Mouse (Mus musculus) limb, embryonic 13.5 days (tissue): ENCODE results near the gene Speer2. TPM values are rescaled to one million over a fixed set of nuclear protein-coding genes. Genes with fewer than 3 reads are reported as not detected.

Experiments
- ATAC-seq: fragments of 200-750 bp; cut with Nextera tagmentation; 2 replicates; pipeline ENCODE4 v1.8.0; 2017; ENCODE audit warnings: low read depth, moderate number of reproducible peaks, moderate TSS enrichment; ENCODE audit not compliant: low FRiP score
- H3K27ac ChIP-seq: fragments of 300-500 bp; sonication (generic); 2 replicates; pipeline ENCODE4 v1.5.1; 2015; ENCODE audit warnings: inconsistent platforms, mild to moderate bottlenecking, moderate library complexity
- H3K27me3 ChIP-seq: fragments of 300-500 bp; sonication (generic); 2 replicates; pipeline ENCODE4 v1.6.1; 2015; ENCODE audit warnings: mild to moderate bottlenecking, inconsistent platforms
- H3K36me3 ChIP-seq: fragments of 300-500 bp; sonication (generic); 2 replicates; pipeline ENCODE4 v1.6.1; 2015; ENCODE audit warnings: inconsistent platforms, mild to moderate bottlenecking, moderate library complexity
- H3K4me1 ChIP-seq: fragments of 300-500 bp; sonication (generic); 2 replicates; pipeline ENCODE4 v1.6.1; 2015; ENCODE audit warnings: inconsistent platforms
- H3K4me2 ChIP-seq: fragments of 300-500 bp; sonication (generic); replicated peaks from 2 replicates; pipeline ENCODE4 v1.6.1; 2015; ENCODE audit warnings: inconsistent platforms, mild to moderate bottlenecking, moderate library complexity
- H3K4me3 ChIP-seq: fragments of 300-500 bp; sonication (generic); 2 replicates; pipeline ENCODE4 v1.5.1; 2015; ENCODE audit warnings: moderate library complexity, mild to moderate bottlenecking, inconsistent platforms
- H3K9ac ChIP-seq: fragments of 300-500 bp; sonication (generic); 2 replicates; pipeline ENCODE4 v1.6.1; 2015; ENCODE audit warnings: mild to moderate bottlenecking, inconsistent platforms
- H3K9me3 ChIP-seq: fragments of 300-500 bp; sonication (generic); 2 replicates; pipeline ENCODE4 v1.6.1; 2016; ENCODE audit warnings: inconsistent platforms
- WGBS: fragments of 180-500 bp; shearing (Covaris S2); methylation state at CpG from one replicate; pipeline ENCODE4 v1.1.7; 2015; 5-methylcytosine and 5-hydroxymethylcytosine counted together
- polyA plus RNA-seq: library from polyadenylated mRNA; unstranded; fragments of >200 nt; fragmentation: Nextera tagmentation; extraction: Ambion mirVana; gene quantifications from 2 replicates; pipeline ENCODE4 v1.2.1, GENCODE M21; 2015

Speer2 gene
- polyA plus RNA-seq, result not detected in 2 replicates

DNA sequence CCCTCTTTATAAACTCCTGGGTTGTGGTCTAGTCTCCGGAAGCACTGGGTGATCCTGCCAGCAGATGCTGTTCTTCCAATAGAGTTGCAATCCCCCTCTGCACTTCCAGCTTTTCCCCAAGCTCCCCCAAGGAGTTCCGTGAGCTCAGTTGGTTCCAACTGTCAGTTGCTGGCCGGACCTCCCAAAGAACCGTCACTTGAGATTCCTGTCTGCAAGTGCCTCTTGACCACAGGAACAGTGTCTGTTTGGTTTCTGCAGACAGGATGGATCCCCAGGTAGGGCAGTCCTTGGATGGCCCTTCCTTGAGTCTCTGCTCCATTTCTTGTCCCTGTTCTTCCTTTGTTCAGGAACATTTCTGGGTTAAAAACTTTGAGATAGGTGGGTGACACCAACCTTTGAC, at the start of gene Speer2:
Speer2 (minus strand) TSS at position 101 of the 400 bp plus-strand sequence.
- ATAC-seq, result no peak
- no peaks in the 10 kb centered on the region for H3K36me3 ChIP-seq
- no peaks in the 10 kb centered on the region for H3K4me1 ChIP-seq
- H3K9me3 ChIP-seq, result no peaks in the 10 kb centered on the region
- no peaks in the 10 kb centered on the region for H3K27me3 ChIP-seq
- no peak within 1 kb of the TSS for H3K4me2 ChIP-seq
- 91% methylated on average over 4 of the region's 4 CpGs for WGBS
- H3K27ac ChIP-seq, result no peak within 1 kb of the TSS
- H3K4me3 ChIP-seq, result no peak within 1 kb of the TSS
- no peak within 1 kb of the TSS for H3K9ac ChIP-seq

DNA sequence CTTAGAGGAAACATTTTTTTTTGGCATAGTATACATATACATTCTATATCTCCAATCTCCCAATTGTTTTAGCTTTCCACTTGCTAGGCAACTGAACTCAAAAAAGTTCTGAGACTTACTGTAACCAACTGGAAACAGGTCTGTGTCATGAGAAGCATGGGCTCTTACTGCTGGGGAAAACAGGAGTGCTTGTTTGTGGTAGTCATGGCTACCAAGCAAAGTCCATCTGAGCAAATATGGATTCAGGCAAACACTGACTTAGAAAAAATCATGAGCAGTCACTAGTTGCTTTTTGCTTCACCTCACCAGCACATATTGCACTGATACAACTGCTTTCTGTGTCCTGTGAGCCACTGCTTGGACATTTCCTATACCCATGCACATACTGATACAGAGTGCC, 40.8 kb upstream of the Speer2 start:
- H3K9ac ChIP-seq, result no peak overlapping the region
- H3K4me1 ChIP-seq, result no peaks in the 10 kb centered on the region
- no peaks in the 10 kb centered on the region for H3K36me3 ChIP-seq
- H3K4me2 ChIP-seq, result no peak overlapping the region
- no peaks in the 10 kb centered on the region for H3K27me3 ChIP-seq
- no peak overlapping the region for H3K4me3 ChIP-seq
- ATAC-seq, result no peak
- H3K9me3 ChIP-seq, result no peaks in the 10 kb centered on the region
- no peak overlapping the region for H3K27ac ChIP-seq

DNA sequence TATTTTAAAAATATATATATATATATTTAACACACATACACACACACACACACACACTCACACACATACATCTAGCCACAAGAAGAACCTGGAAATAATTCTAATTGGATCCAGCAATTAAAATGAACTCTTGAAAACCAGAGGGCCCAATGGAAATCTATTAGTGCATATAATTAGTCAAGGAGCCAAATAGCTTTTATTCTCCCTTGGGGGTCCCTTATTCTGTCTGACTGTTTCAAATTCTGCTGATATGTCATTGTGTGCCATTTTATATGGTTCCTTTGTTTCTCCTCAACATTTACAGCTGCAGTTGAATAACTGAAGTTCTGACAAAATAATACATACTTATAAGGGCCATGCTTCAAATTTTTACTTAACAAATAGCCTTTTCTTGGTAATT, 17.2 kb upstream of the Speer2 start:
- Histone ChIP-seq H3K9me3 (no peaks in the 10 kb centered on the region), H3K36me3 (no peaks in the 10 kb centered on the region), H3K27ac (no peak overlapping the region), H3K9ac (no peak overlapping the region), H3K4me3 (no peak overlapping the region), H3K4me2 (no peak overlapping the region), H3K4me1 (no peaks in the 10 kb centered on the region), H3K27me3 (no peaks in the 10 kb centered on the region)
- no peak for ATAC-seq

DNA sequence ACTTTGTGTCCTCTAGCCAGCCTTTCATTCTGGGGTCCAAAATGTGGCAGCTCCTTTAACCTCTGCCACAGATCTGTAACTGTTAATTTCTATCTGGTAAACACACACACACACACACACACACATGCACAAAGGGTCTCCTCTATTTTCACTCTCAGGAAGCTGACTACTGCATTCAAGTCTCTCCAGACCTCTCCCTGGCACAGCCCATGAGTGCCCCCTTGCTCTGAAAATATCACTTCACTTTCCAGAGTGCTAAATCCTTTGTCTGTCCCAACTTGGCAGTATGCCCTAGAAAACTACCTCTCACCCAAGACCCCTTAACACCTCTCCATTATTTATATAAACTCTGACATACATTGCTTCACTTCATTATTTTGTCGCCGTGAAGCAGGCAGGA, 26.9 kb downstream of the Speer2 start:
- no peak overlapping the region for H3K4me2 ChIP-seq
- ATAC-seq, result peak; percentile 8; the same call in 1 of the 2 replicates
- H3K9me3 ChIP-seq, result no peaks in the 10 kb centered on the region

DNA sequence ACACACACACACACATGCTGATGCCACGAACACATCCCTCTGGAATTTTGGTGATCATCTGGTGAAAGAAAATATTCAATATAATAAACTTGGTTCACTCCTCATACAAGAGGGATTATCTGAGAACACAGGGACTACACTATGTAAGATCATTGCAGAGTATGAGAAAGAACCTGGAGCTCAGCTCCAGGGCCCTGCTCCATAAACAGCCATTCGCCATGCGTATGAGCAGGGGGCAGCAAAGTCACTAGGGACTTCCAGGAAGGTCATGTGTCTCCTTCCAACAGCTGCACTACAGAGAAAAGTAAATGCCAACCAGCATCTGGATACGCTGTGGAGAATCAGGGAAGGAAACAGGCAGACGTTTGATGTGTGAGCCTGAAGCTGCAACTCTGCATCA, 49.9 kb downstream of the Speer2 start:
- Histone ChIP-seq H3K36me3 (no peaks in the 10 kb centered on the region), H3K9me3 (no peaks in the 10 kb centered on the region), H3K4me2 (no peak overlapping the region), H3K4me3 (no peak overlapping the region), H3K4me1 (no peaks in the 10 kb centered on the region), H3K27ac (no peak overlapping the region), H3K27me3 (no peaks in the 10 kb centered on the region), H3K9ac (no peak overlapping the region)
- no peak for ATAC-seq
- 35% methylated on average over 5 of the region's 5 CpGs for WGBS

More for the DNA sequence above, 26.9 kb downstream of the Speer2 start:
- Histone ChIP-seq H3K4me3 (no peak overlapping the region), H3K9ac (no peak overlapping the region), H3K27ac (no peak overlapping the region), H3K36me3 (no peaks in the 10 kb centered on the region), H3K27me3 (no peaks in the 10 kb centered on the region), H3K4me1 (no peaks in the 10 kb centered on the region)
- WGBS, result 68% methylated on average over 2 of the region's 2 CpGs
